Comparison of ENCODE assay signal across 24 mouse cellular contexts in the genomic region with DNA sequence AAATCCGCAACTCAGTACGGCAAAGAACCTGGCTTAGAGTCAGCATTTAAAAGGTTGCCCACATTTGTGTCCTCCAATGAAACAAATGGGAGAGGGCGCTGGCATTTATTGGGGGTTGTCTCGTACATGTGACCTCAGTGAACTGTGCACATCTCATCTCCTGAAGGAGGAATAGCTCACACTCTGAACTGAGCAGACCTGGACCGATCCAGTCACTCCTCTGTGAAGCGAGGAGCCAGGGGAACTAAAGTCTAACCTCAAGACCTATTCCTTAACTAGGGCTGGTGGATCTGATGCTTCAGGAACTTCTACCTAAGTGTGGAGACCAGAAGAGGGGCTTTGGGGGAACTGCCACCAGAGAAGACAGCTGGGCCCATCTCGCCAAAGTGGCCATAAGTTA.
A peak's percentile ranks its signal among the peaks of the same experiment; 100 is the strongest.
DNase-seq lines count a peak whose midpoint lies in the region; ATAC-seq lines count a peak whose summit lies in the region.
"Had no signal": no experiment of that assay in that cellular context is flagged by ENCODE, and none has a peak within 500 bp of the region (broad histone marks: within the 10 kb centered on the region; RNA-seq: fewer than 3 reads in every experiment).

No protein-coding gene starts in this region.

- H3K9me3 ChIP-seq in kidney, embryonic 15.5 days (replicated peaks) = no peaks in the 10 kb centered on the region
- H3K9me3 ChIP-seq in midbrain, embryonic 13.5 days = no peaks in the 10 kb centered on the region
- no peaks in the 10 kb centered on the region for H3K9me3 ChIP-seq in midbrain, embryonic 15.5 days
- H3K9me3 ChIP-seq: embryonic facial prominence, embryonic 10.5 days; embryonic facial prominence, embryonic 13.5 days; forebrain, embryonic 12.5 days; forebrain, embryonic 15.5 days; heart, embryonic 10.5 days; heart, embryonic 13.5 days; hindbrain, embryonic 15.5 days had no signal

- peaks cover 17% of the 10 kb centered on the region for H3K4me1 ChIP-seq in kidney, embryonic 15.5 days
- H3K4me1 ChIP-seq in midbrain, embryonic 13.5 days (replicated peaks) = peaks cover 31% of the 10 kb centered on the region
- peaks cover 21% of the 10 kb centered on the region for H3K4me1 ChIP-seq in midbrain, embryonic 15.5 days

- WGBS in kidney, embryonic 15.5 days = 79% methylated on average over 7 of the region's 7 CpGs
- WGBS in midbrain, embryonic 13.5 days = 86% methylated on average over 7 of the region's 7 CpGs
- 87% methylated on average over 7 of the region's 7 CpGs for WGBS in midbrain, embryonic 15.5 days

- no peak overlapping the region for H3K4me2 ChIP-seq in kidney, embryonic 15.5 days
- no peak overlapping the region for H3K4me2 ChIP-seq in midbrain, embryonic 13.5 days (replicated peaks)
- H3K4me2 ChIP-seq in midbrain, embryonic 15.5 days = no peak overlapping the region
- H3K4me2 ChIP-seq: forebrain, embryonic 12.5 days; forebrain, embryonic 15.5 days; heart, embryonic 13.5 days; hindbrain, embryonic 15.5 days had no signal

- no peaks in the 10 kb centered on the region for H3K36me3 ChIP-seq in kidney, embryonic 15.5 days
- H3K36me3 ChIP-seq in midbrain, embryonic 13.5 days = no peaks in the 10 kb centered on the region
- H3K36me3 ChIP-seq in midbrain, embryonic 15.5 days (replicated peaks) = no peaks in the 10 kb centered on the region
- H3K36me3 ChIP-seq: embryonic facial prominence, embryonic 10.5 days; embryonic facial prominence, embryonic 13.5 days; forebrain, embryonic 12.5 days; forebrain, embryonic 15.5 days; heart, embryonic 10.5 days; heart, embryonic 13.5 days; hindbrain, embryonic 15.5 days had no signal

- H3K9ac ChIP-seq in kidney, embryonic 15.5 days = no peak overlapping the region
- H3K9ac ChIP-seq in midbrain, embryonic 13.5 days (replicated peaks) = no peak overlapping the region
- no peak overlapping the region for H3K9ac ChIP-seq in midbrain, embryonic 15.5 days
- H3K9ac ChIP-seq: embryonic facial prominence, embryonic 13.5 days; forebrain, embryonic 12.5 days; forebrain, embryonic 15.5 days; heart, embryonic 13.5 days; hindbrain, embryonic 15.5 days had no signal

- H3K27ac ChIP-seq in kidney, embryonic 15.5 days = 0 out of 2 replicates have a peak overlapping the region, but pooled peaks have one; percentile 0
- peak overlapping the region; percentile 47 for H3K27ac ChIP-seq in midbrain, embryonic 13.5 days
- no peak overlapping the region for H3K27ac ChIP-seq in midbrain, embryonic 15.5 days
- H3K27ac ChIP-seq: embryonic facial prominence, embryonic 10.5 days; embryonic facial prominence, embryonic 13.5 days; forebrain, embryonic 15.5 days; heart, adult 2 months; heart, embryonic 10.5 days; heart, embryonic 13.5 days; hindbrain, embryonic 15.5 days had no signal

- DNase-seq in heart, adult 11 months = peak; percentile 52
- no peak for DNase-seq in heart, postnatal 4 days
- DNase-seq in kidney, adult 11 months = no peak
- DNase-seq: adrenal gland, adult 8-10 months; adrenal gland, postnatal 25 days; cerebellum, adult 11-12 months; cerebellum, adult 8-10 months; cerebellum, postnatal 36 days; embryo, embryonic 11 days; gastrocnemius, postnatal 25 days; heart, adult 2 months; heart, postnatal 14 days had no signal

- no peak for ATAC-seq in kidney, embryonic 15.5 days (replicated peaks; ENCODE audit: low FRiP score)
- ATAC-seq in midbrain, embryonic 13.5 days = no peak
- no peak for ATAC-seq in midbrain, embryonic 15.5 days (replicated peaks)
- ATAC-seq: activated CD4-positive, CD25-positive, alpha-beta regulatory T cell, adult 4 months had no signal

- H3K4me3 ChIP-seq in kidney, embryonic 15.5 days (replicated peaks) = no peak overlapping the region
- no peak overlapping the region for H3K4me3 ChIP-seq in midbrain, embryonic 13.5 days (replicated peaks)
- H3K4me3 ChIP-seq in midbrain, embryonic 15.5 days = no peak overlapping the region
- H3K4me3 ChIP-seq: embryonic facial prominence, embryonic 10.5 days; embryonic facial prominence, embryonic 13.5 days; erythroblast, embryonic 14.5 days; forebrain, embryonic 12.5 days; forebrain, embryonic 15.5 days; heart, adult 2 months; heart, embryonic 10.5 days; heart, embryonic 13.5 days; hindbrain, embryonic 15.5 days had no signal

- H3K27me3 ChIP-seq in kidney, embryonic 15.5 days = no peaks in the 10 kb centered on the region
- H3K27me3 ChIP-seq in midbrain, embryonic 13.5 days = peaks cover 7% of the 10 kb centered on the region
- H3K27me3 ChIP-seq in midbrain, embryonic 15.5 days (replicated peaks) = 0 out of 2 replicates have a peak, but pooled peaks cover 3% of the 10 kb centered on the region
- H3K27me3 ChIP-seq: embryonic facial prominence, embryonic 13.5 days; heart, embryonic 13.5 days; hindbrain, embryonic 15.5 days had no signal
